Mouse (Mus musculus): Measurements from ENCODE around the gene 2310022B05Rik. TPM values are rescaled to one million over a fixed set of nuclear protein-coding genes. Genes with fewer than 3 reads are reported as not detected.
A peak's percentile ranks its signal among the peaks of the same experiment; 100 is the strongest.

2310022B05Rik gene
- polyA plus RNA-seq, 1 experiment: 85.4 TPM

- H3K4me3 ChIP-seq (replicated peaks; ENCODE audit: extremely low read depth, low read depth, low read length): no peak overlapping the region
- no peak for DNase-seq
- no peak for TF ChIP-seq CTCF (IDR thresholded peaks at IDR 0.05; ENCODE audit: insufficient read depth, low read length)
- no peak for TF ChIP-seq POLR2A (IDR thresholded peaks at IDR 0.05; ENCODE audit: borderline replicate concordance, extremely low read depth, low read depth, low read length)
- 75% methylated on average over 13 of the region's 13 CpGs for WGBS
- no peaks in the 10 kb centered on the region for H3K4me1 ChIP-seq (ENCODE audit: control insufficient read depth, insufficient read depth, low read length)
Measured at GRCm38 (mm10) chr8:124688899-124689298, 25.7 kb upstream of the 2310022B05Rik start.

- H3K4me1 ChIP-seq (ENCODE audit: control insufficient read depth, insufficient read depth, low read length): peaks cover 4% of the 10 kb centered on the region; the same call in 1 of the 2 replicates
- no peak for DNase-seq
- H3K4me3 ChIP-seq (replicated peaks; ENCODE audit: extremely low read depth, low read depth, low read length): no peak overlapping the region
- no peak for TF ChIP-seq CTCF (IDR thresholded peaks at IDR 0.05; ENCODE audit: insufficient read depth, low read length)
- TF ChIP-seq POLR2A (IDR thresholded peaks at IDR 0.05; ENCODE audit: borderline replicate concordance, extremely low read depth, low read depth, low read length): no peak
- 81% methylated on average over 10 of the region's 10 CpGs for WGBS
Measured at GRCm38 (mm10) chr8:124682218-124682617, 19.0 kb upstream of the 2310022B05Rik start.

- Histone ChIP-seq H3K4me3 (replicated peaks; ENCODE audit: extremely low read depth, low read depth, low read length) (no peak overlapping the region), H3K4me1 (ENCODE audit: control insufficient read depth, insufficient read depth, low read length) (peaks cover 4% of the 10 kb centered on the region; the same call in 1 of the 2 replicates)
- DNase-seq: peak; percentile 54
- 64% methylated on average over 10 of the region's 10 CpGs for WGBS
- TF ChIP-seq CTCF (IDR thresholded peaks at IDR 0.05; ENCODE audit: insufficient read depth, low read length): 0 out of 2 replicates have a peak, but pooled peaks have one; percentile 14
- TF ChIP-seq POLR2A (IDR thresholded peaks at IDR 0.05; ENCODE audit: borderline replicate concordance, extremely low read depth, low read depth, low read length): no peak
Measured at GRCm38 (mm10) chr8:124681792-124682157, 18.6 kb upstream of the 2310022B05Rik start.

- TF ChIP-seq POLR2A (IDR thresholded peaks at IDR 0.05; ENCODE audit: borderline replicate concordance, extremely low read depth, low read depth, low read length) (no peak), CTCF (IDR thresholded peaks at IDR 0.05; ENCODE audit: insufficient read depth, low read length) (no peak)
- 75% methylated on average over 10 of the region's 10 CpGs for WGBS
- H3K4me1 ChIP-seq (ENCODE audit: control insufficient read depth, insufficient read depth, low read length): peaks cover 4% of the 10 kb centered on the region; the same call in 1 of the 2 replicates
- DNase-seq: peak; percentile 60
- H3K4me3 ChIP-seq (replicated peaks; ENCODE audit: extremely low read depth, low read depth, low read length): no peak overlapping the region
Measured at GRCm38 (mm10) chr8:124681077-124681791, 18.1 kb upstream of the 2310022B05Rik start.

- TF ChIP-seq CTCF (IDR thresholded peaks at IDR 0.05; ENCODE audit: insufficient read depth, low read length) (no peak), POLR2A (IDR thresholded peaks at IDR 0.05; ENCODE audit: borderline replicate concordance, extremely low read depth, low read depth, low read length) (no peak)
- WGBS: 91% methylated on average over 13 of the region's 13 CpGs
- Histone ChIP-seq H3K4me3 (replicated peaks; ENCODE audit: extremely low read depth, low read depth, low read length) (no peak overlapping the region), H3K4me1 (ENCODE audit: control insufficient read depth, insufficient read depth, low read length) (peaks cover 4% of the 10 kb centered on the region; the same call in 1 of the 2 replicates)
- DNase-seq: no peak
Measured at GRCm38 (mm10) chr8:124678246-124678645, 15.1 kb upstream of the 2310022B05Rik start.

GRCm38 (mm10) chr8:124677486-124677885 is 14.3 kb upstream of the 2310022B05Rik start:
- Histone ChIP-seq H3K4me3 (replicated peaks; ENCODE audit: extremely low read depth, low read depth, low read length) (no peak overlapping the region), H3K4me1 (ENCODE audit: control insufficient read depth, insufficient read depth, low read length) (peaks cover 4% of the 10 kb centered on the region; the same call in 1 of the 2 replicates)
- DNase-seq: peak; percentile 74
- TF ChIP-seq CTCF (IDR thresholded peaks at IDR 0.05; ENCODE audit: insufficient read depth, low read length) (peak; percentile 99), POLR2A (IDR thresholded peaks at IDR 0.05; ENCODE audit: borderline replicate concordance, extremely low read depth, low read depth, low read length) (no peak)
- WGBS: 43% methylated on average over 12 of the region's 12 CpGs

GRCm38 (mm10) chr8:124677078-124677477 is 13.9 kb upstream of the 2310022B05Rik start:
- Histone ChIP-seq H3K4me3 (replicated peaks; ENCODE audit: extremely low read depth, low read depth, low read length) (no peak overlapping the region), H3K4me1 (ENCODE audit: control insufficient read depth, insufficient read depth, low read length) (peaks cover 4% of the 10 kb centered on the region; the same call in 1 of the 2 replicates)
- DNase-seq: no peak
- WGBS: 93% methylated on average over 7 of the region's 7 CpGs
- TF ChIP-seq CTCF (IDR thresholded peaks at IDR 0.05; ENCODE audit: insufficient read depth, low read length): no peak

- TF ChIP-seq CTCF (IDR thresholded peaks at IDR 0.05; ENCODE audit: insufficient read depth, low read length) (no peak), POLR2A (IDR thresholded peaks at IDR 0.05; ENCODE audit: borderline replicate concordance, extremely low read depth, low read depth, low read length) (no peak)
- Histone ChIP-seq H3K4me1 (ENCODE audit: control insufficient read depth, insufficient read depth, low read length) (peaks cover 4% of the 10 kb centered on the region; the same call in 1 of the 2 replicates), H3K4me3 (replicated peaks; ENCODE audit: extremely low read depth, low read depth, low read length) (no peak overlapping the region)
- WGBS: 94% methylated on average over 4 of the region's 4 CpGs
- no peak for DNase-seq
Measured at GRCm38 (mm10) chr8:124676661-124677060, 13.5 kb upstream of the 2310022B05Rik start.

GRCm38 (mm10) chr8:124672345-124672744 is 9.2 kb upstream of the 2310022B05Rik start:
- TF ChIP-seq POLR2A (IDR thresholded peaks at IDR 0.05; ENCODE audit: borderline replicate concordance, extremely low read depth, low read depth, low read length): no peak
- no peak for TF ChIP-seq CTCF (IDR thresholded peaks at IDR 0.05; ENCODE audit: insufficient read depth, low read length)
- 95% methylated on average over 2 of the region's 2 CpGs for WGBS
- H3K4me1 ChIP-seq (ENCODE audit: control insufficient read depth, insufficient read depth, low read length): no peaks in the 10 kb centered on the region
- DNase-seq: no peak
- no peak overlapping the region for H3K4me3 ChIP-seq (replicated peaks; ENCODE audit: extremely low read depth, low read depth, low read length)

GRCm38 (mm10) chr8:124668798-124669197 is 5.6 kb upstream of the 2310022B05Rik start:
- no peak for DNase-seq
- H3K4me3 ChIP-seq (replicated peaks; ENCODE audit: extremely low read depth, low read depth, low read length): no peak overlapping the region
- WGBS: 60% methylated on average over 3 of the region's 3 CpGs
- H3K4me1 ChIP-seq (ENCODE audit: control insufficient read depth, insufficient read depth, low read length): no peaks in the 10 kb centered on the region
- TF ChIP-seq POLR2A (IDR thresholded peaks at IDR 0.05; ENCODE audit: borderline replicate concordance, extremely low read depth, low read depth, low read length) (no peak), CTCF (IDR thresholded peaks at IDR 0.05; ENCODE audit: insufficient read depth, low read length) (no peak)
